Mouse (Mus musculus): ENCODE data around the gene Gm28230. TPM values are rescaled to one million over a fixed set of nuclear protein-coding genes. Genes with fewer than 3 reads are reported as not detected.

The Gm28230 gene
- polyA plus RNA-seq, 1 experiment from 2014 or later: 2.4 TPM

- Histone ChIP-seq H3K36me3 (no peaks in the 10 kb centered on the region), H3K27ac (replicated peaks) (peak overlapping the region; percentile 79), H3K4me3 (peak overlapping the region; percentile 61), H3K9me3 (no peaks in the 10 kb centered on the region), H3K4me1 (replicated peaks) (peaks cover 46% of the 10 kb centered on the region), H3K4me2 (peak overlapping the region; percentile 67), H3K27me3 (peaks cover 91% of the 10 kb centered on the region), H3K9ac (peak overlapping the region; percentile 96)
- no peak for ATAC-seq (ENCODE audit: low read depth)
- WGBS: 8% methylated on average over 4 of the region's 4 CpGs
These were observed 33.1 kb upstream of the Gm28230 start for GRCm38 (mm10) chr2:74693432-74693827.

- H3K9ac ChIP-seq: peak overlapping the region; percentile 96
These were observed 32.5 kb upstream of the Gm28230 start for GRCm38 (mm10) chr2:74694066-74694465.

GRCm38 (mm10) chr2:74695383-74695782, 31.1 kb upstream of the Gm28230 start:
- 0% methylated on average over 1 of the region's 1 CpGs for WGBS
- Histone ChIP-seq H3K36me3 (no peaks in the 10 kb centered on the region), H3K4me3 (peak overlapping the region; percentile 61), H3K9ac (peak overlapping the region; percentile 96), H3K4me1 (replicated peaks) (peaks cover 54% of the 10 kb centered on the region), H3K4me2 (peak overlapping the region; percentile 67), H3K27ac (replicated peaks) (peak overlapping the region; percentile 95), H3K9me3 (no peaks in the 10 kb centered on the region), H3K27me3 (peaks cover 82% of the 10 kb centered on the region)
- ATAC-seq (ENCODE audit: low read depth): no peak

More at GRCm38 (mm10) chr2:74694066-74694465, 32.5 kb upstream of the Gm28230 start:
- Histone ChIP-seq H3K36me3 (no peaks in the 10 kb centered on the region), H3K27me3 (peaks cover 85% of the 10 kb centered on the region), H3K4me1 (replicated peaks) (peaks cover 49% of the 10 kb centered on the region), H3K9me3 (no peaks in the 10 kb centered on the region), H3K27ac (replicated peaks) (peak overlapping the region; percentile 79), H3K4me2 (peak overlapping the region; percentile 67), H3K4me3 (peak overlapping the region; percentile 61)
- no peak for ATAC-seq (ENCODE audit: low read depth)
- WGBS: under 1% methylated on average over 16 of the region's 16 CpGs

- H3K4me1 ChIP-seq (replicated peaks): peaks cover 60% of the 10 kb centered on the region
- peaks cover 83% of the 10 kb centered on the region for H3K27me3 ChIP-seq
- no peaks in the 10 kb centered on the region for H3K9me3 ChIP-seq
- ATAC-seq (ENCODE audit: low read depth): no peak
- H3K36me3 ChIP-seq: no peaks in the 10 kb centered on the region
- H3K4me2 ChIP-seq: peak overlapping the region; percentile 67
- H3K27ac ChIP-seq (replicated peaks): peak overlapping the region; percentile 95
- H3K9ac ChIP-seq: peak overlapping the region; percentile 96
- H3K4me3 ChIP-seq: peak overlapping the region; percentile 61
- 5% methylated on average over 7 of the region's 7 CpGs for WGBS
These were observed 30.6 kb upstream of the Gm28230 start for GRCm38 (mm10) chr2:74695813-74696430.

- peak overlapping the region; percentile 96 for H3K9ac ChIP-seq
- H3K27ac ChIP-seq (replicated peaks): peak overlapping the region; percentile 95
- peaks cover 59% of the 10 kb centered on the region for H3K4me1 ChIP-seq (replicated peaks)
- H3K4me2 ChIP-seq: peak overlapping the region; percentile 67
- ATAC-seq (ENCODE audit: low read depth): no peak
- no peaks in the 10 kb centered on the region for H3K9me3 ChIP-seq
- peaks cover 83% of the 10 kb centered on the region for H3K27me3 ChIP-seq
- WGBS: 2% methylated on average over 34 of the region's 34 CpGs
- H3K4me3 ChIP-seq: peak overlapping the region; percentile 61
- no peaks in the 10 kb centered on the region for H3K36me3 ChIP-seq
These were observed 29.8 kb upstream of the Gm28230 start for GRCm38 (mm10) chr2:74696442-74697335.

- no peaks in the 10 kb centered on the region for H3K36me3 ChIP-seq
- WGBS: under 1% methylated on average over 43 of the region's 43 CpGs
- peak; percentile 67 for ATAC-seq (ENCODE audit: low read depth)
- H3K4me2 ChIP-seq: peak within 1 kb of the TSS; percentile 67
- H3K9me3 ChIP-seq: no peaks in the 10 kb centered on the region
- H3K4me3 ChIP-seq: peak within 1 kb of the TSS; percentile 61
- H3K27ac ChIP-seq (replicated peaks): peak within 1 kb of the TSS; percentile 95
- H3K27me3 ChIP-seq: peaks cover 74% of the 10 kb centered on the region
- peak within 1 kb of the TSS; percentile 96 for H3K9ac ChIP-seq
- H3K4me1 ChIP-seq (replicated peaks): peaks cover 53% of the 10 kb centered on the region
These were observed 28.9 kb upstream of the Gm28230 start, which contains the start of gene Hoxd9 for GRCm38 (mm10) chr2:74697567-74698121. Gene Hoxd9, plus strand, starts transcription at chr2:74697727.

- Histone ChIP-seq H3K4me1 (replicated peaks) (peaks cover 49% of the 10 kb centered on the region), H3K9me3 (no peaks in the 10 kb centered on the region), H3K4me3 (peak overlapping the region; percentile 61), H3K4me2 (peak overlapping the region; percentile 67), H3K9ac (peak overlapping the region; percentile 96), H3K27me3 (peaks cover 66% of the 10 kb centered on the region), H3K27ac (replicated peaks) (peak overlapping the region; percentile 95), H3K36me3 (no peaks in the 10 kb centered on the region)
- under 1% methylated on average over 81 of the region's 86 CpGs for WGBS
- peak; percentile 30 for ATAC-seq (ENCODE audit: low read depth)
These were observed 28.1 kb upstream of the Gm28230 start for GRCm38 (mm10) chr2:74698201-74699052.

GRCm38 (mm10) chr2:74699053-74699430, 27.5 kb upstream of the Gm28230 start:
- Histone ChIP-seq H3K9me3 (no peaks in the 10 kb centered on the region), H3K9ac (peak overlapping the region; percentile 96), H3K27ac (replicated peaks) (peak overlapping the region; percentile 95), H3K27me3 (peaks cover 60% of the 10 kb centered on the region), H3K4me2 (peak overlapping the region; percentile 67), H3K36me3 (no peaks in the 10 kb centered on the region), H3K4me3 (peak overlapping the region; percentile 61), H3K4me1 (replicated peaks) (peaks cover 56% of the 10 kb centered on the region)
- under 1% methylated on average over 17 of the region's 17 CpGs for WGBS
- ATAC-seq (ENCODE audit: low read depth): 0 out of 2 replicates have a peak, but pooled peaks have one; percentile 20

- H3K27me3 ChIP-seq: peaks cover 52% of the 10 kb centered on the region
- H3K4me3 ChIP-seq: peak overlapping the region; percentile 61
- H3K27ac ChIP-seq (replicated peaks): peak overlapping the region; percentile 95
- H3K4me1 ChIP-seq (replicated peaks): peaks cover 61% of the 10 kb centered on the region
- peak overlapping the region; percentile 96 for H3K9ac ChIP-seq
- H3K36me3 ChIP-seq: no peaks in the 10 kb centered on the region
- H3K9me3 ChIP-seq: no peaks in the 10 kb centered on the region
- H3K4me2 ChIP-seq: peak overlapping the region; percentile 67
- no peak for ATAC-seq (ENCODE audit: low read depth)
- WGBS: 6% methylated on average over 23 of the region's 23 CpGs
These were observed 26.6 kb upstream of the Gm28230 start for GRCm38 (mm10) chr2:74699664-74700545.

- peak overlapping the region; percentile 95 for H3K27ac ChIP-seq (replicated peaks)
- 9% methylated on average over 22 of the region's 22 CpGs for WGBS
- H3K9me3 ChIP-seq: no peaks in the 10 kb centered on the region
- peak overlapping the region; percentile 96 for H3K9ac ChIP-seq
- H3K4me1 ChIP-seq (replicated peaks): peaks cover 61% of the 10 kb centered on the region
- no peak for ATAC-seq (ENCODE audit: low read depth)
- H3K27me3 ChIP-seq: peaks cover 44% of the 10 kb centered on the region
- no peaks in the 10 kb centered on the region for H3K36me3 ChIP-seq
- peak overlapping the region; percentile 67 for H3K4me2 ChIP-seq
- peak overlapping the region; percentile 61 for H3K4me3 ChIP-seq
These were observed 25.9 kb upstream of the Gm28230 start for GRCm38 (mm10) chr2:74700546-74701112.
